Mouse (Mus musculus) spleen, adult 2 months (tissue): ENCODE measurements around the gene Gbx2. TPM values are rescaled to one million over a fixed set of nuclear protein-coding genes. Genes with fewer than 3 reads are reported as not detected.

Experiments
- DNase-seq, 2 experiments: peaks; one replicate each; pipeline versions ENCODE4 v3.0.0 to v3.0.0-alpha.2; 2012 to 2021; ENCODE audit warnings: low spot score in 2 of 2, low read depth in 1 of 2
- H3K27ac ChIP-seq: fragments of 200-500 bp; 2 replicates; pipeline ENCODE4 v1.5.1; 2012; ENCODE audit warnings: low read length, inconsistent platforms; ENCODE audit not compliant: insufficient read depth
- H3K27me3 ChIP-seq: fragments of 200-500 bp; 2 replicates; pipeline ENCODE4 v1.6.1; 2012; ENCODE audit warnings: mild to moderate bottlenecking, moderate library complexity, low read length, inconsistent platforms; ENCODE audit not compliant: control insufficient read depth, insufficient read depth
- H3K36me3 ChIP-seq: fragments of 200-500 bp; 2 replicates; pipeline ENCODE4 v1.6.1; 2012; ENCODE audit warnings: mild to moderate bottlenecking, low read length, inconsistent platforms; ENCODE audit not compliant: control insufficient read depth, insufficient read depth
- H3K4me1 ChIP-seq: fragments of 200-500 bp; 2 replicates; pipeline ENCODE4 v1.6.1; 2011; ENCODE audit warnings: inconsistent platforms; ENCODE audit not compliant: control insufficient read depth, insufficient read depth, insufficient read length
- H3K4me3 ChIP-seq: fragments of 200-500 bp; 2 replicates; pipeline ENCODE4 v1.5.1; 2011; ENCODE audit warnings: mild to moderate bottlenecking, inconsistent platforms; ENCODE audit not compliant: insufficient read depth, insufficient read length; ENCODE audit errors: extremely low read depth
- CTCF ChIP-seq: fragments of 200-500 bp; IDR thresholded peaks from 2 replicates; pipeline ENCODE4 v1.5.1; 2011; ENCODE audit warnings: mild to moderate bottlenecking, inconsistent platforms; ENCODE audit not compliant: insufficient read depth, insufficient read length, insufficient replicate concordance; ENCODE audit errors: extremely low read depth
- POLR2A ChIP-seq: fragments of 200-500 bp; IDR thresholded peaks from 2 replicates; pipeline ENCODE4 v1.6.1; 2011; ENCODE audit warnings: low read depth, low read length, inconsistent platforms
- WGBS: fragments of 180-500 bp; shearing (Covaris S2); methylation state at CpG from one replicate; pipeline ENCODE4 v1.1.7; 2018; 5-methylcytosine and 5-hydroxymethylcytosine counted together
- polyA plus RNA-seq: library from polyadenylated mRNA; depleted of rRNA; stranded (reverse); fragments of >200 nt; gene quantifications from 2 replicates; pipeline ENCODE4 v1.2.3, GENCODE M21; 2012

The Gbx2 gene
- polyA plus RNA-seq, 1 experiment: 1.5 TPM

GRCm38 (mm10) chr1:89935493-89936348 lies 4.7 kb upstream of the Gbx2 start:
- H3K4me3 ChIP-seq: no peak overlapping the region
- peaks cover 14% of the 10 kb centered on the region for H3K27me3 ChIP-seq
- 43% methylated on average over 29 of the region's 29 CpGs for WGBS
- no peak for DNase-seq
- H3K27ac ChIP-seq: no peak overlapping the region
- peaks cover 4% of the 10 kb centered on the region; the same call in 1 of the 2 replicates for H3K4me1 ChIP-seq
- H3K36me3 ChIP-seq: no peaks in the 10 kb centered on the region
- TF ChIP-seq CTCF (no peak), POLR2A (no peak)

- Histone ChIP-seq H3K4me3 (no peak overlapping the region), H3K27ac (no peak overlapping the region), H3K27me3 (peaks cover 13% of the 10 kb centered on the region), H3K4me1 (peaks cover 10% of the 10 kb centered on the region; the same call in 1 of the 2 replicates), H3K36me3 (no peaks in the 10 kb centered on the region)
- TF ChIP-seq POLR2A (no peak), CTCF (no peak)
- 77% methylated on average over 19 of the region's 19 CpGs for WGBS
- no peak for DNase-seq
These were observed 3.6 kb upstream of the Gbx2 start for GRCm38 (mm10) chr1:89934316-89935260.

GRCm38 (mm10) chr1:89933786-89934185 lies 2.8 kb upstream of the Gbx2 start:
- H3K27me3 ChIP-seq: peaks cover 13% of the 10 kb centered on the region
- peaks cover 10% of the 10 kb centered on the region; the same call in 1 of the 2 replicates for H3K4me1 ChIP-seq
- H3K27ac ChIP-seq: no peak overlapping the region
- H3K36me3 ChIP-seq: no peaks in the 10 kb centered on the region
- H3K4me3 ChIP-seq: no peak overlapping the region
- WGBS: 72% methylated on average over 21 of the region's 21 CpGs
- no peak for TF ChIP-seq POLR2A
- TF ChIP-seq CTCF: no peak
- no peak for DNase-seq

- 84% methylated on average over 6 of the region's 6 CpGs for WGBS
- Histone ChIP-seq H3K27me3 (peaks cover 13% of the 10 kb centered on the region), H3K4me3 (no peak overlapping the region), H3K4me1 (peaks cover 10% of the 10 kb centered on the region; the same call in 1 of the 2 replicates), H3K36me3 (no peaks in the 10 kb centered on the region), H3K27ac (no peak overlapping the region)
- no peak for DNase-seq
- TF ChIP-seq POLR2A (no peak), CTCF (no peak)
These were observed 2.0 kb upstream of the Gbx2 start for GRCm38 (mm10) chr1:89933028-89933427.

- 86% methylated on average over 16 of the region's 16 CpGs for WGBS
- no peak overlapping the region for H3K27ac ChIP-seq
- H3K36me3 ChIP-seq: no peaks in the 10 kb centered on the region
- H3K4me1 ChIP-seq: peaks cover 10% of the 10 kb centered on the region; the same call in 1 of the 2 replicates
- TF ChIP-seq CTCF (no peak), POLR2A (no peak)
- peaks cover 13% of the 10 kb centered on the region for H3K27me3 ChIP-seq
- no peak overlapping the region for H3K4me3 ChIP-seq
- DNase-seq: no peak
These were observed 1.6 kb upstream of the Gbx2 start for GRCm38 (mm10) chr1:89932616-89933015.

GRCm38 (mm10) chr1:89932021-89932423 lies 1.0 kb upstream of the Gbx2 start:
- DNase-seq: no peak
- H3K4me3 ChIP-seq: no peak overlapping the region
- no peak overlapping the region for H3K27ac ChIP-seq
- H3K27me3 ChIP-seq: peaks cover 13% of the 10 kb centered on the region
- no peaks in the 10 kb centered on the region for H3K36me3 ChIP-seq
- no peak for TF ChIP-seq POLR2A
- no peak for TF ChIP-seq CTCF
- 83% methylated on average over 19 of the region's 19 CpGs for WGBS
- H3K4me1 ChIP-seq: peaks cover 10% of the 10 kb centered on the region; the same call in 1 of the 2 replicates
